Mouse (Mus musculus): ENCODE measurements around the gene Fam163a.

DNA sequence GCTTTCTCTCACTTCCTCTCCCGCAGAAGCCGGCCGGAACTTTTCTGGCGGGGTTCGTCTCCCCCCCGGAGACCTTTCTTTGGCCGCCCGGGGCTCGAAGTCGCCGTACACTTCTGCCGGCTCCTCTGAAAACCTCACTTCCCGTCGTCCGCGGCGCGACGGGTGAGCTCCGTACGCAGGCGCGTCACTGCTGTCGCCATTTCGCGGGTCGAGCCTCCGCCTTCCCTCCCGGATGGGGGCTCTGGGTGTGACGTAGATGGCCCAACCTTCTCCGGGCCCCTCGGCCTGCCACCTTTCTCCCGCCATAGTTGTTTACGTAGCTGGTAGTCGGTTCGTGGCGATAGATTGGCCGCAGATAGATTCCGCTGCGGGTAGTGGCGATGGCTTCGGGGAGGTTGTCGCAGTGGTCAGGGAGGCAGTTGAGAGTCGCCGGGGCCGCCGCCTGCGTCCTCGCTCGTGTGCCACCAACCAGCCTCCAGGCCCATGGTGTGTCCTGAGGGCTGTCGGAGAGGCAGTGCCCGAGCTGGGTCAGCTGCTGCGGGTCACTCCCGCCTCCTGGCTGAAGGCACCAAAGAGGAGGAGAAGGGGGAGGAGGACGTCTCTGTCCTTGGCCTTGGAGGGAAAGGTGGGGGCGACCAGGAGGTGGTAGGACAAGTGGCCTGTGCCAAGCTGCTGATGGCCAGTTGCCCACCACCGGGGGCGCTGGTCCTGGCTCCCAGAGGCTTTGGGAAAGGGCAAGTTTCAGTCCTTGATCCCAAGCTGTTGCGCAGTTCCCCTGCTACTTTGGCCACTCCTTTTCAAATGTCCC, 168.7 kb downstream of the Fam163a start, which contains the start of gene Tor1aip1:
- TF ChIP-seq POLR2A (IDR thresholded peaks at IDR 0.05; ENCODE audit: extremely low read depth, insufficient read depth, low read length) (peak; percentile 87), CTCF (IDR thresholded peaks at IDR 0.05; ENCODE audit: low read depth, low read length) (peak; percentile 90)
